Mouse (Mus musculus) kidney, embryonic 15.5 days (tissue): ENCODE results near the gene Pnpla1. TPM values are rescaled to one million over a fixed set of nuclear protein-coding genes. Genes with fewer than 3 reads are reported as not detected.
"Not testable (repeated sequence)": the region's sequence is repeated elsewhere in the genome, so short reads cannot be mapped to it uniquely, and the experiment has no call there.

ENCODE experiments used
- ATAC-seq: fragments of 200-750 bp; cut with Nextera tagmentation; replicated peaks from 2 replicates; pipeline ENCODE4 v1.8.0; 2017; ENCODE audit warnings: moderate TSS enrichment; ENCODE audit not compliant: low FRiP score
- H3K27ac ChIP-seq: fragments of 300-500 bp; sonication (generic); 2 replicates; pipeline ENCODE4 v1.5.1; 2015; ENCODE audit warnings: mild to moderate bottlenecking, inconsistent platforms
- H3K27me3 ChIP-seq: fragments of 300-500 bp; sonication (generic); 2 replicates; pipeline ENCODE4 v1.6.1; 2015; ENCODE audit warnings: inconsistent platforms
- H3K36me3 ChIP-seq: fragments of 300-500 bp; sonication (generic); 2 replicates; pipeline ENCODE4 v1.6.1; 2015; ENCODE audit warnings: inconsistent platforms
- H3K4me1 ChIP-seq: fragments of 300-500 bp; sonication (generic); 2 replicates; pipeline ENCODE4 v1.6.1; 2015; ENCODE audit warnings: inconsistent platforms
- H3K4me2 ChIP-seq: fragments of 300-500 bp; sonication (generic); 2 replicates; pipeline ENCODE4 v1.6.1; 2015; ENCODE audit warnings: moderate library complexity, mild to moderate bottlenecking, inconsistent platforms
- H3K4me3 ChIP-seq: fragments of 300-500 bp; sonication (generic); replicated peaks from 2 replicates; pipeline ENCODE4 v1.5.1; 2015; ENCODE audit warnings: mild to moderate bottlenecking, inconsistent platforms
- H3K9ac ChIP-seq: fragments of 300-500 bp; sonication (generic); 2 replicates; pipeline ENCODE4 v1.6.1; 2015; ENCODE audit warnings: mild to moderate bottlenecking, inconsistent platforms
- H3K9me3 ChIP-seq: fragments of 300-500 bp; sonication (generic); replicated peaks from 2 replicates; pipeline ENCODE4 v1.6.1; 2016; ENCODE audit warnings: inconsistent platforms
- WGBS: fragments of 180-500 bp; shearing (Covaris S2); methylation state at CpG from one replicate; pipeline ENCODE4 v1.1.7; 2015; ENCODE audit warnings: mixed read lengths; 5-methylcytosine and 5-hydroxymethylcytosine counted together
- polyA plus RNA-seq: library from polyadenylated mRNA; unstranded; fragments of >200 nt; fragmentation: Nextera tagmentation; extraction: Ambion mirVana; gene quantifications from 2 replicates; pipeline ENCODE4 v1.2.1, GENCODE M21; 2015

Pnpla1 gene
- polyA plus RNA-seq, 1 experiment from 2014 or later = 0.10 TPM

- no peak overlapping the region for H3K27ac ChIP-seq
- 70% methylated on average over 6 of the region's 6 CpGs for WGBS
Measured at GRCm38 (mm10) chr17:28824896-28825295, 33.3 kb upstream of the Pnpla1 start.

GRCm38 (mm10) chr17:28825359-28826041 is 32.7 kb upstream of the Pnpla1 start:
- ATAC-seq = no peak
- Histone ChIP-seq H3K4me3 (no peak overlapping the region), H3K4me2 (no peak overlapping the region), H3K9me3 (no peaks in the 10 kb centered on the region), H3K36me3 (peaks cover 99% of the 10 kb centered on the region), H3K4me1 (no peaks in the 10 kb centered on the region; the same call in 1 of the 2 replicates), H3K27ac (no peak overlapping the region), H3K27me3 (no peaks in the 10 kb centered on the region), H3K9ac (no peak overlapping the region)
- 79% methylated on average over 6 of the region's 6 CpGs for WGBS

More at GRCm38 (mm10) chr17:28824896-28825295, 33.3 kb upstream of the Pnpla1 start:
- Histone ChIP-seq H3K4me1 (no peaks in the 10 kb centered on the region), H3K27me3 (no peaks in the 10 kb centered on the region), H3K36me3 (peaks cover 100% of the 10 kb centered on the region), H3K9me3 (no peaks in the 10 kb centered on the region), H3K4me2 (no peak overlapping the region), H3K9ac (no peak overlapping the region), H3K4me3 (no peak overlapping the region)
- no peak for ATAC-seq

- H3K4me1 ChIP-seq = no peaks in the 10 kb centered on the region; the same call in 1 of the 2 replicates
- no peak overlapping the region for H3K4me2 ChIP-seq
- no peak overlapping the region for H3K4me3 ChIP-seq
- ATAC-seq = no peak
- no peaks in the 10 kb centered on the region for H3K9me3 ChIP-seq
- H3K27ac ChIP-seq = no peak overlapping the region
- no peaks in the 10 kb centered on the region for H3K27me3 ChIP-seq
- no peak overlapping the region for H3K9ac ChIP-seq
- H3K36me3 ChIP-seq = peaks cover 99% of the 10 kb centered on the region
- WGBS = 86% methylated on average over 8 of the region's 8 CpGs
Measured at GRCm38 (mm10) chr17:28827665-28828231, 30.5 kb upstream of the Pnpla1 start.

DNA sequence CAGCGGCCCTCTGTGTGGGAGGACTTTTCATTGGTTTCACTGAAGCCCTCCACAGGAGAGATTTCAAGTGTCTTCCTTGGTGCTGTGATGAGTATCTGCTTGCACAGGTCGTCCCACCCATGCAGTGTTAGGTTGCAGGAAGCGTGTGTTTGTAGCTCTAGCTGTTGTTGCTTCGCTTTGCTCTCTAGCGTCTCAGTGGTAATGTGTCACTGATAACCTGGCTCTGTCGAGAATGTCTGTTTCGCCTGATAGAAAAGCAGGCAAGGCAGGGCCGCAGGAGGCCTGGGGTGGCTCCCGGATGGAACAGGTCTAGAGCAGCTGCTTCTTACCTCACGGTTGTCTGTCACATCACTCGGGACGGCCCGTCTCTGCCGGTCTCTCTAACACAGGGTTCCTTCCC is 29.1 kb upstream of the Pnpla1 start:
- peak; percentile 80 for ATAC-seq
- 58% methylated on average over 14 of the region's 14 CpGs for WGBS

DNA sequence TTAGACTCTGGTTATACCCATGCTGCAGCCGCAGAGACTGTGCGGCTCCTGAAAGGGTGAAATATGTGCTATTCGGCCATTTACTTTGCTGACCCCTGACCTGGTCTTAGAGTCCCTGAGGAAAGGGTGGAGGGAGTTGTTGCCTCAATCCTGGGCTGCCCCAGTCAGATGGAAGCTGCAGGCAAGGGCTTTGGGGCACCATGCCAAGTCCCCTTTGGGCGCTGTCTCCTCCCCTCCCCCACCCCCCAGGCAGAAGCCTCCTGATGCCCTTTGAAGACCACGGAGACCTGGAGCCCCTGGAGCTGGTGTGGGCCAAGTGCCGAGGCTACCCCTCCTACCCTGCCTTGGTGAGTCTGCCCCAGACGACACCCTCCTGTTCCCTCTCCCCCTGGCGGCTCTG is 27.1 kb upstream of the Pnpla1 start:
- Histone ChIP-seq H3K36me3 (peaks cover 92% of the 10 kb centered on the region), H3K27ac (no peak overlapping the region), H3K9ac (no peak overlapping the region), H3K4me1 (no peaks in the 10 kb centered on the region; the same call in 1 of the 2 replicates), H3K4me2 (no peak overlapping the region), H3K4me3 (no peak overlapping the region), H3K9me3 (no peaks in the 10 kb centered on the region), H3K27me3 (no peaks in the 10 kb centered on the region)
- WGBS = 53% methylated on average over 8 of the region's 8 CpGs
- ATAC-seq = no peak

More for the DNA sequence above, 29.1 kb upstream of the Pnpla1 start:
- Histone ChIP-seq H3K36me3 (peaks cover 99% of the 10 kb centered on the region), H3K4me3 (no peak overlapping the region), H3K9ac (no peak overlapping the region), H3K9me3 (no peaks in the 10 kb centered on the region), H3K27ac (0 out of 2 replicates have a peak overlapping the region, but pooled peaks have one; percentile 28), H3K4me2 (no peak overlapping the region), H3K27me3 (no peaks in the 10 kb centered on the region), H3K4me1 (no peaks in the 10 kb centered on the region; the same call in 1 of the 2 replicates)

GRCm38 (mm10) chr17:28832040-28832439 is 26.2 kb upstream of the Pnpla1 start:
- Histone ChIP-seq H3K27ac (no peak overlapping the region), H3K4me1 (no peaks in the 10 kb centered on the region; the same call in 1 of the 2 replicates), H3K36me3 (peaks cover 92% of the 10 kb centered on the region), H3K9ac (no peak overlapping the region), H3K27me3 (no peaks in the 10 kb centered on the region), H3K4me3 (no peak overlapping the region), H3K4me2 (no peak overlapping the region), H3K9me3 (no peaks in the 10 kb centered on the region)
- WGBS = 85% methylated on average over 9 of the region's 9 CpGs
- no peak for ATAC-seq

DNA sequence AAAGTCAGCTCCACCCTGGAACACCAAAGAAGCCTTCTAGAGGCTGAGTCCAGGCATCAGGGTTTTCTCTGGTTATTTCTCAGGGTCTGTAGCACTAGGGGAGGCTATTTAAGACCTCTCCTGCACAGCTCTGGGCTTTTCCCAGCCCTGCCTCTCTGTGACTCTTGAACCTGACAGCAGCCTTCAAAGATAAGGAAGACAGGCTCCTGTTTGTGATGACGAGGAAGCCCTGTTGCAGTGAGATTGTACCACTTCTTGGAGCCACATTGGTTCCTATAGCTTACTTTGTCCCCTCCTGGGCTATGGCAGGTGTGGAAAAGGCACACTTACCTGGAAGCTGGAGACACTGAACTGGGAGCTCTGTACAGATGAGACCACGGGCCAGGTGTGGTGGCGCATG is 25.3 kb upstream of the Pnpla1 start:
- H3K4me1 ChIP-seq = no peaks in the 10 kb centered on the region; the same call in 1 of the 2 replicates
- no peak overlapping the region for H3K4me3 ChIP-seq
- no peak overlapping the region for H3K9ac ChIP-seq
- peaks cover 92% of the 10 kb centered on the region for H3K36me3 ChIP-seq
- no peak for ATAC-seq
- no peaks in the 10 kb centered on the region for H3K27me3 ChIP-seq
- no peak overlapping the region for H3K27ac ChIP-seq
- WGBS = 87% methylated on average over 3 of the region's 3 CpGs
- no peaks in the 10 kb centered on the region for H3K9me3 ChIP-seq
- H3K4me2 ChIP-seq = no peak overlapping the region

GRCm38 (mm10) chr17:28834676-28835075 is 23.5 kb upstream of the Pnpla1 start:
- Histone ChIP-seq H3K27ac (no peak overlapping the region), H3K9ac (no peak overlapping the region), H3K27me3 (no peaks in the 10 kb centered on the region), H3K9me3 (0 out of 2 replicates have a peak, but pooled peaks cover 3% of the 10 kb centered on the region), H3K4me1 (no peaks in the 10 kb centered on the region; the same call in 1 of the 2 replicates), H3K4me2 (no peak overlapping the region), H3K4me3 (no peak overlapping the region), H3K36me3 (peaks cover 92% of the 10 kb centered on the region)
- no peak for ATAC-seq
- 49% methylated on average over 10 of the region's 10 CpGs for WGBS

DNA sequence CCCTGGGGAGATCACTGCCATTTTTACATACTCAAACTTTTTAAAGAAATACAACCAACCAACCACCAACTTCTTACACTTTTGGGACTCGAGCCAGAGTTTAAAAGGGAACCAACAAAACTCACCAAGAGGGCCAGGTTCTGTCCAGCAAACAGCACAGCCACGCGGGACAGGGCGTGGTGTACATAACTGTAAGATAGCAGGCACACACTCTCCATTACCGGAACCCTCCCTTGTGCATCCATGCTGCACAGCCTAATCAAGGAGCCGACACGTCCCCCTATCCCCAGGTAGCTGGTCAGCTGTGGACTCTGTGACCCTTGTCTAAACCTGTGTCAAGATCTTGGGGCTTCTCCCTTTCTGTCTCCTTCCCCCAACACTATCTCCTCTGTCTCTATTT is 20.4 kb upstream of the Pnpla1 start:
- WGBS = 87% methylated on average over 7 of the region's 7 CpGs
- ATAC-seq = no peak
- Histone ChIP-seq H3K4me1 (no peaks in the 10 kb centered on the region), H3K4me2 (no peak overlapping the region), H3K36me3 (peaks cover 77% of the 10 kb centered on the region), H3K27me3 (no peaks in the 10 kb centered on the region), H3K4me3 (no peak overlapping the region), H3K9me3 (peaks cover 7% of the 10 kb centered on the region), H3K27ac (no peak overlapping the region), H3K9ac (no peak overlapping the region)

DNA sequence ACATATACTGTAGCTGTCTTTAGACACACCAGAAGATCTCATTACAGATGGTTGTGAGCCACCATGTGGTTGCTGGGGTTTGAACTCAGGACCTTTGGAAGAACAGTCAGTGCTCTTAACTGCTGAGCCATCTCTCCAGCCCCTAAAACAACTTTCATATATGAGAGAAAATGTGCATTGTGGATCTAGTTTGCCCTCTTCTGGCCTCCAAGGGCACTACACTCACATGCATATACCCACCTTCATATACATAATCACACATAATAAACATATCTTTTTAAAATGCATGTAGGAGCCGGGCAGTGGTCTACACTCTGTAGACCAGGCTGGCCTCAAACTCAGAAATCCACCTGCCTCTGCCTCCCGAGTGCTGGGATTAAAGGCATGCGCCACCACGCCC is 16.3 kb upstream of the Pnpla1 start:
- over 99% methylated on average over 4 of the region's 4 CpGs for WGBS
- H3K9me3 ChIP-seq, H3K27ac ChIP-seq, H3K9ac ChIP-seq, H3K4me1 ChIP-seq, H3K4me2 ChIP-seq, H3K4me3 ChIP-seq, ATAC-seq, H3K27me3 ChIP-seq: not testable (repeated sequence)
- H3K36me3 ChIP-seq = peaks cover 43% of the 10 kb centered on the region

- ATAC-seq = no peak
- peaks cover 7% of the 10 kb centered on the region for H3K9me3 ChIP-seq
- H3K27ac ChIP-seq = no peak overlapping the region
- no peak overlapping the region for H3K4me2 ChIP-seq
- H3K27me3 ChIP-seq = no peaks in the 10 kb centered on the region
- WGBS = 63% methylated on average over 5 of the region's 5 CpGs
- 0 out of 2 replicates have a peak, but pooled peaks cover 7% of the 10 kb centered on the region for H3K4me1 ChIP-seq
- no peak overlapping the region for H3K9ac ChIP-seq
- peaks cover 26% of the 10 kb centered on the region for H3K36me3 ChIP-seq
- H3K4me3 ChIP-seq = no peak overlapping the region
Measured at GRCm38 (mm10) chr17:28843665-28844064, 14.5 kb upstream of the Pnpla1 start.

- Histone ChIP-seq H3K4me2 (no peak overlapping the region), H3K4me3 (no peak overlapping the region), H3K36me3 (no peaks in the 10 kb centered on the region), H3K4me1 (0 out of 2 replicates have a peak, but pooled peaks cover 7% of the 10 kb centered on the region), H3K27me3 (no peaks in the 10 kb centered on the region), H3K9me3 (no peaks in the 10 kb centered on the region), H3K9ac (no peak overlapping the region), H3K27ac (no peak overlapping the region)
- no peak for ATAC-seq
- 52% methylated on average over 11 of the region's 11 CpGs for WGBS
Measured at GRCm38 (mm10) chr17:28846974-28847617, 11.1 kb upstream of the Pnpla1 start.
